Mouse (Mus musculus) neural tube, embryonic 12.5 days (tissue): Measurements from ENCODE around the gene Vwce. TPM values are rescaled to one million over a fixed set of nuclear protein-coding genes. Genes with fewer than 3 reads are reported as not detected.

Source experiments
- ATAC-seq: fragments of 200-750 bp; cut with Nextera tagmentation; 2 replicates; pipeline ENCODE4 v1.8.0; 2017; ENCODE audit warnings: low read depth, mild to moderate bottlenecking, moderate TSS enrichment, moderate library complexity; ENCODE audit not compliant: low FRiP score
- H3K27ac ChIP-seq: fragments of 300-500 bp; sonication (generic); 2 replicates; pipeline ENCODE4 v1.5.1; 2016
- H3K27me3 ChIP-seq: fragments of 300-500 bp; sonication (generic); replicated peaks from 2 replicates; pipeline ENCODE4 v1.6.1; 2016; ENCODE audit warnings: mild to moderate bottlenecking
- H3K36me3 ChIP-seq: fragments of 300-500 bp; sonication (generic); 2 replicates; pipeline ENCODE4 v1.6.1; 2016; ENCODE audit warnings: mild to moderate bottlenecking
- H3K4me1 ChIP-seq: fragments of 300-500 bp; sonication (generic); 2 replicates; pipeline ENCODE4 v1.6.1; 2016
- H3K4me2 ChIP-seq: fragments of 300-500 bp; sonication (generic); replicated peaks from 2 replicates; pipeline ENCODE4 v1.6.1; 2016; ENCODE audit warnings: mild to moderate bottlenecking
- H3K4me3 ChIP-seq: fragments of 300-500 bp; sonication (generic); 2 replicates; pipeline ENCODE4 v1.5.1; 2016
- H3K9ac ChIP-seq: fragments of 300-500 bp; sonication (generic); 2 replicates; pipeline ENCODE4 v1.6.1; 2016; ENCODE audit warnings: mild to moderate bottlenecking
- H3K9me3 ChIP-seq: fragments of 300-500 bp; sonication (generic); 2 replicates; pipeline ENCODE4 v1.6.1; 2016; ENCODE audit warnings: mild to moderate bottlenecking
- WGBS: fragments of 180-500 bp; shearing (Covaris S2); methylation state at CpG from one replicate; pipeline ENCODE4 v1.1.7; 2016; 5-methylcytosine and 5-hydroxymethylcytosine counted together
- polyA plus RNA-seq: library from polyadenylated mRNA; unstranded; fragments of >200 nt; fragmentation: Nextera tagmentation; extraction: Ambion mirVana; gene quantifications from 2 replicates; pipeline ENCODE4 v1.2.1, GENCODE M21; 2016

Gene Vwce
- polyA plus RNA-seq, 1 experiment from 2014 or later: 0.33 TPM

GRCm38 (mm10) chr19:10712194-10712593 is 78.2 kb downstream of the Vwce start:
- Histone ChIP-seq H3K4me3 (no peak overlapping the region), H3K27me3 (no peaks in the 10 kb centered on the region), H3K36me3 (peaks cover 45% of the 10 kb centered on the region), H3K4me2 (no peak overlapping the region), H3K4me1 (peaks cover 13% of the 10 kb centered on the region), H3K9me3 (no peaks in the 10 kb centered on the region), H3K9ac (no peak overlapping the region), H3K27ac (no peak overlapping the region)
- 92% methylated on average over 7 of the region's 7 CpGs for WGBS
- no peak for ATAC-seq

- ATAC-seq: no peak
- H3K27ac ChIP-seq: no peak overlapping the region
- no peaks in the 10 kb centered on the region for H3K9me3 ChIP-seq
- H3K36me3 ChIP-seq: peaks cover 41% of the 10 kb centered on the region
- H3K9ac ChIP-seq: no peak overlapping the region
- WGBS: 96% methylated on average over 12 of the region's 12 CpGs
- H3K4me1 ChIP-seq: peaks cover 13% of the 10 kb centered on the region
- H3K27me3 ChIP-seq: no peaks in the 10 kb centered on the region
- H3K4me2 ChIP-seq: no peak overlapping the region
- no peak overlapping the region for H3K4me3 ChIP-seq
These were observed 78.6 kb downstream of the Vwce start for GRCm38 (mm10) chr19:10712646-10713045.

- WGBS: 94% methylated on average over 10 of the region's 10 CpGs
- peaks cover 13% of the 10 kb centered on the region for H3K4me1 ChIP-seq
- H3K4me3 ChIP-seq: no peak overlapping the region
- no peaks in the 10 kb centered on the region for H3K9me3 ChIP-seq
- H3K27ac ChIP-seq: no peak overlapping the region
- no peak overlapping the region for H3K9ac ChIP-seq
- H3K27me3 ChIP-seq: no peaks in the 10 kb centered on the region
- peaks cover 41% of the 10 kb centered on the region for H3K36me3 ChIP-seq
- H3K4me2 ChIP-seq: no peak overlapping the region
- ATAC-seq: no peak
These were observed 79.5 kb downstream of the Vwce start for GRCm38 (mm10) chr19:10713551-10713950.

- no peak overlapping the region for H3K4me2 ChIP-seq
- H3K27me3 ChIP-seq: no peaks in the 10 kb centered on the region
- peaks cover 41% of the 10 kb centered on the region for H3K36me3 ChIP-seq
- no peaks in the 10 kb centered on the region for H3K9me3 ChIP-seq
- no peak overlapping the region for H3K9ac ChIP-seq
- 75% methylated on average over 6 of the region's 6 CpGs for WGBS
- no peak overlapping the region for H3K4me3 ChIP-seq
- no peak for ATAC-seq
- peaks cover 11% of the 10 kb centered on the region for H3K4me1 ChIP-seq
- H3K27ac ChIP-seq: no peak overlapping the region
These were observed 80.2 kb downstream of the Vwce start for GRCm38 (mm10) chr19:10714168-10714567.

- 52% methylated on average over 4 of the region's 4 CpGs for WGBS
- peak; percentile 33; the same call in 1 of the 2 replicates for ATAC-seq
- Histone ChIP-seq H3K27ac (no peak overlapping the region), H3K4me1 (peaks cover 8% of the 10 kb centered on the region), H3K4me3 (no peak overlapping the region), H3K27me3 (no peaks in the 10 kb centered on the region), H3K9me3 (no peaks in the 10 kb centered on the region), H3K36me3 (peaks cover 41% of the 10 kb centered on the region), H3K4me2 (no peak overlapping the region), H3K9ac (no peak overlapping the region)
These were observed 80.9 kb downstream of the Vwce start for GRCm38 (mm10) chr19:10714682-10715475.

GRCm38 (mm10) chr19:10715476-10715875 is 81.5 kb downstream of the Vwce start:
- Histone ChIP-seq H3K4me1 (peaks cover 9% of the 10 kb centered on the region), H3K36me3 (peaks cover 37% of the 10 kb centered on the region), H3K4me2 (no peak overlapping the region), H3K9ac (no peak overlapping the region), H3K27ac (no peak overlapping the region), H3K27me3 (no peaks in the 10 kb centered on the region), H3K4me3 (no peak overlapping the region), H3K9me3 (no peaks in the 10 kb centered on the region)
- ATAC-seq: no peak
- WGBS: 92% methylated on average over 6 of the region's 6 CpGs

Other genes with a start within 250 kb of the Vwce start
- 4.8 and 5.4 TPM in 2 replicates for gene Syt7, start 245.1 kb upstream of the Vwce start, polyA plus RNA-seq
- gene Lrrc10b, start 176.7 kb upstream of the Vwce start, polyA plus RNA-seq: 0.61 and 0.64 TPM in 2 replicates
- 0.51 TPM in 1 of 2 replicates, not detected in the other for gene Ppp1r32, start 151.3 kb upstream of the Vwce start, polyA plus RNA-seq
- 51.1 and 57.2 TPM in 2 replicates for gene Cpsf7, start 108.9 kb upstream of the Vwce start, polyA plus RNA-seq
- 58.1 and 64.3 TPM in 2 replicates for gene Sdhaf2, start 108.1 kb upstream of the Vwce start, polyA plus RNA-seq
- gene Tmem216, start 78.0 kb upstream of the Vwce start, polyA plus RNA-seq: 48.1 and 52.6 TPM in 2 replicates
- gene Cyb561a3, start 57.0 kb upstream of the Vwce start, polyA plus RNA-seq: 16.2 and 16.6 TPM in 2 replicates
- 41.6 and 42.9 TPM in 2 replicates for gene Tmem138, start 56.9 kb upstream of the Vwce start, polyA plus RNA-seq
- gene Ddb1, start 28.9 kb upstream of the Vwce start, polyA plus RNA-seq: 369 and 375 TPM in 2 replicates
- 20.6 and 21.2 TPM in 2 replicates for gene Tkfc, start 28.6 kb upstream of the Vwce start, polyA plus RNA-seq
- not detected in 2 replicates for gene Pga5, start 43.9 kb downstream of the Vwce start, polyA plus RNA-seq
- gene Vps37c, start 54.5 kb downstream of the Vwce start, polyA plus RNA-seq: 33.8 and 39.2 TPM in 2 replicates
- 0.08 TPM in 1 of 2 replicates, not detected in the other for gene Cd5, start 104.8 kb downstream of the Vwce start, polyA plus RNA-seq
- gene Cd6, start 195.8 kb downstream of the Vwce start, polyA plus RNA-seq: 0.06 TPM in 1 of 2 replicates, not detected in the other
- 0.20 and 0.46 TPM in 2 replicates for gene Slc15a3, start 205.5 kb downstream of the Vwce start, polyA plus RNA-seq
- gene Tmem132a, start 235.7 kb downstream of the Vwce start, polyA plus RNA-seq: 151 and 157 TPM in 2 replicates
- gene Tmem109, start 247.8 kb downstream of the Vwce start, polyA plus RNA-seq: 38.7 and 39.1 TPM in 2 replicates